Comparison of ENCODE assay signal across 8 mouse cellular contexts in genomic region chr2:23067552-23068369, GRCm38 (mm10). TPM values are rescaled to one million over a fixed set of nuclear protein-coding genes. Genes with fewer than 3 reads are reported as not detected.
DNase-seq lines count a peak whose midpoint lies in the region; ATAC-seq lines count a peak whose summit lies in the region.

Gene Acbd5, plus strand, starts transcription at chr2:23068167.

- intact Hi-C loops in gastrocnemius, postnatal 14 days (cut with DNase I; ENCODE audit: low total_unique reads): loop anchor here (10.0 kb wide), 1 partner anchor 173 kb away; the partner anchor contains the start of gene Pdss1
- intact Hi-C loops in left cerebral cortex, postnatal 10 days (cut with DNase I): no loop called here

- peak; percentile 97 to 98 for DNase-seq in adrenal gland, adult (ENCODE audit: inconsistent age in 2 of 2, low spot score in 1 of 2)
- peak; percentile 98 for DNase-seq in embryo, embryonic 10.5 days (ENCODE audit: low spot score)
- DNase-seq in gastrocnemius, postnatal 14 days: peak; percentile 96
- DNase-seq in left cerebral cortex, postnatal 10 days (ENCODE audit: extremely low spot score in 1 of 2, low spot score in 2 of 2): peak; percentile 93 to 97
- peak; percentile 94 for DNase-seq in right cerebral cortex, postnatal 25 days
- peak; percentile 92 to 94 for DNase-seq in urinary bladder, postnatal 4 days (ENCODE audit: low spot score in 2 of 2)

- ATAC-seq in inflammation-experienced regulatory T-cells, adult 6 months: peak; percentile 85
- peak; percentile 93 for ATAC-seq in megakaryocyte-erythroid progenitor cell, adult 5-6 weeks (replicated peaks; ENCODE audit: low FRiP score, low TSS enrichment, poor library complexity, severe bottlenecking)

RNA-seq across cellular contexts. Expression of gene Acbd5, which starts in this region (rescaled TPM):
- total RNA-seq in gastrocnemius, postnatal 14 days (2021): 10 to 100 TPM; 31.8 to 32.4 TPM
- polyA plus RNA-seq in inflammation-experienced regulatory T-cells, adult 6 months (2017; shearing (Covaris generic)): 10 to 100 TPM; 62.8 to 83.5 (median 72.0) TPM
- 10 to 100 TPM; 64.9 to 71.4 TPM for total RNA-seq in left cerebral cortex, postnatal 10 days (2021)
- total RNA-seq in megakaryocyte-erythroid progenitor cell, adult 5-6 weeks (2014; fragmentation: Nextera tagmentation): 19.6 and 22.1 TPM in 2 replicates
- total RNA-seq in megakaryocyte-erythroid progenitor cell, adult 5-6 weeks (2017): 19.0 and 22.7 TPM in 2 replicates

Comparison
In these comparisons a context has a peak if more than half of its experiments do, and no peak if none do; other contexts are left out.
1. Peak in every context shown above with its lines: DNase-seq and ATAC-seq.